Mouse (Mus musculus) CD8-positive naive resting alpha-beta T cell, adult 2 months (primary cell): ENCODE data around the gene Olfr1418.
A peak's percentile ranks its signal among the peaks of the same experiment; 100 is the strongest.

Experiments
- DNase-seq, 2 experiments: peaks; one replicate each; pipeline ENCODE4 v3.0.0; 2022; ENCODE audit warnings: low read depth in 2 of 2, low spot score in 2 of 2

The Olfr1418 gene

DNA sequence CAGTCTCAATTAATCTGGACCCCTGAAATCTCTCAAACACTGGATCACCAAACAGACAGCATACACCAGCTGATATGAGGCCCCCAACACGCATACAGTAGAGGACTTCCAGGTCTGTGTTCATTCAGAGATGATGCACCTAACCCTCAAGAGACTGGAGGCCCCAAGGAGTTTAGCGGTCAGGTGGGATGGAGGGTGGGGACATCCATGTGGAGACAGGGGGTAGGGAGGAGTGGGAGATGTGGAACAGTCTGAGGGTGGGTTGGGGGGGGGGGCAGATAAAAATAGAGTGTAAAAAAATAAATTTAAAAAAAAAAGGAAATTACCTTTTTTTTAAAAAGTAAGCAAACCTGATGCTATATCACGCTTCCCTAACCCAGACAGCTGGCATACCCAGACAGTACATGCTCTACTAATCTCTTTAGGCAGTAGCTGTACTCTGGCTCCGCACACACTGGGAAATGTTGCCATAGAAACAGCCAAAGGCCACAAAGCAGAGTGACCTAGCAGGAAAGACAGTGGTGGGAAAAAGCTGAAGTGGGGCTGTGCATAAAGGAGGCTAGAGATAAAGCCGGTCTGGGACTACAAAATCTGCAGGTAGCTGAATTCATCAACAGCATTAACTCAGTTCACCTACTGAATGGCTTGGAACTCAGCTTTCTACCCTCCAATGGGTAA, 49.0 kb downstream of the Olfr1418 start:
- DNase-seq = no peak

DNA sequence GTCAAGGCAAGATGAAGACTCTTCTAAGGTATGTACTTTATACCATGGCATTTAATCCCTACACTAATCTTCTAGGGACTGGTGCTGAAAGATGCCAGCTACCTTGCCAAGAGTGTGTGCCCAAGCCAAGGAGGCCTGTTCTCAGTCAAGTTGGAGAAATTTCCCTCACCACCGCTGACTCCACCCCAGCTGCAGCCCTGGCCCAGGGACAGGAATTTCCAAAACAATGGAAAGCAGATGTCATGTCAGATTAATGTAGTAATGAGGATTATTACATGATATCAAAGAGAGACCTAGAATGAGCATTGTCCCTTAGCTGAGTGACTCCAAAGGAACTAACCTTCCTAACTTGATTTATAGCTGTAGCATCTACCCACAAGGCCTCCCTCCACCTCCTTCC, 50.0 kb downstream of the Olfr1418 start:
- no peak for DNase-seq

- no peak for DNase-seq
These were observed 50.7 kb downstream of the Olfr1418 start for GRCm38 (mm10) chr19:11810003-11810758.

- DNase-seq = no peak
These were observed 52.4 kb downstream of the Olfr1418 start for GRCm38 (mm10) chr19:11808452-11808851.

- no peak for DNase-seq
These were observed 53.0 kb downstream of the Olfr1418 start for GRCm38 (mm10) chr19:11807822-11808221.

GRCm38 (mm10) chr19:11807251-11807650, 53.6 kb downstream of the Olfr1418 start:
- peak; percentile 32 to 47 for DNase-seq

DNA sequence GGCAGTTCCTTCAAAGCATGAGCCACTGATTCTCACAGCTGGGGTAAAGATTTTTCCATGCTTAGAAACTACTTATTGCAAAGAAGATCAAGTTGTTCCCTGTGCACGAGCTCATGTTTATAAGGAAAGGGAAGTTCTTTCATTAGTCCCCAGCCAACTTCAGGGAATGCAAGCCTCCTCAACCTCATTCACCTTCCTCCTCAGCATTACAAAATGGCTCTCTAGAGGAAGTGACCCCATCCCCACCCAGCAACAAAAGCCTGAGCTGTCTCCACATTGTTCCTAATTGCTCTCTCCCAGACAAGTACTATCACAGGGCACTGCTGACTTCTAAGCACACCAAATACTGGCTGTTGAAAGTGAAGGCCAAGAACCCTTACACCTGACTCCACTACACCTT, 56.4 kb downstream of the Olfr1418 start:
- no peak for DNase-seq
